Mouse (Mus musculus): ENCODE results near the gene Ccng2.

Gene Ccng2

DNA sequence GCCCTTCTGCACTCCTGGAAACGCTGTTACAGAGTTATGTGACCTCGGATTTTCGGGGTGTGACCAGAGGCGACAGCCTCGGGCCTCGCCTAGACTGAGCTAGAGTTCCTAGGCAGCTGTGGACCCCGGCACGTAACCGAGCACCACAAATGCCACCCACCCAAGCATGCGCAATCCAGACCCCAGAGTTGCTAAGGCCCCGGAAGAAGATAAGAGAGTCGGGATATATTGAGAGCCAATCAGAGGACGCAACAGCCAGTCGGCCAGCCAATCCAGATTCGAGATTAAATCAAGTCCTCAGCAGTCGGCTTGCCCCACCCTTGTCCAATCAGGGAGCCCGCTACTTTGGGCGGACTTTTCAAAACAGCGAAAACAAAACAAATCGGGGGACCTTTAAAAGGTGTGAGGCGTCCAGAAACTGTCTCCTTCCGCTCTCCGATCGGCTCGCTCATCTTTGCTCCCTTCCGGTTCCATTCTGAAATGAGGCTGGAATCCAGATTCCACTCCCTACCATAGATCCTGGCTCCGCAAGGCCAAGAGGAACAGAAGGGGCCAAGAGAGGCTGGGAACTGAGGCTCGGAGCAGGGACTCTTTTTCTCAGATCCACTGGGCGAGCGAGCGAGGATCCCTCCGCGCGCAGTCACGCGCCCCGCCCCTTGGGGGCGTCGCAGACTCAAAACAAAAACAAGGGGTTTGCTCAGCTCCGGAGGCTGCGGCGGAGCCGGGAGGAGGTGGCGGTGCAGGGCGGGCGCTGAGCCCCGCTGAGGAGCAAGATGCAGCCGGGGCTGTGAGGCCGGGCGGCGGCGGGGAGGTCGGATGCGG lies at the start of gene Ccng2:
Gene Ccng2, plus strand, starts transcription at position 375 of the 822 bp plus-strand sequence.
- peak; percentile 93 to 99 for DNase-seq

DNA sequence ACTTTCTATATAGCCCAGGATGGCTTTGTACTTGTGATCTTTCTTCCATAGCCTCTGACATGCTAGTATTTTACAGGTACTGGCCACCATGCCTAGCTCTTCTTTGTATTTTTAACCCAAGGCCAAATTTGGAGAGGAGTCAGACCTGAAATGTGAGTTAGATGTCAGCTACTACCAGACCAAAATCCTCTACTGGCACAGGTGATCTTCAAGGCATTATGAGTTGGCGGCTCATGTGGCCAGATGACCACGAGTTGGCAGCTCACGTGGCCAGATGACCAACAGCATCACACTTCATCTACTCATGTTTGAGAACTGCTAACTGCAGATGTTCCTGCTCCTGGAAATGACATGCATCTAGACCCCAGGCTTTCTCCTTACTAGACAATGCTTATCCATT lies 48.7 kb upstream of the Ccng2 start:
- no peak for DNase-seq

GRCm38 (mm10) chr5:93221661-93222060 lies 45.4 kb upstream of the Ccng2 start:
- DNase-seq: no peak

DNA sequence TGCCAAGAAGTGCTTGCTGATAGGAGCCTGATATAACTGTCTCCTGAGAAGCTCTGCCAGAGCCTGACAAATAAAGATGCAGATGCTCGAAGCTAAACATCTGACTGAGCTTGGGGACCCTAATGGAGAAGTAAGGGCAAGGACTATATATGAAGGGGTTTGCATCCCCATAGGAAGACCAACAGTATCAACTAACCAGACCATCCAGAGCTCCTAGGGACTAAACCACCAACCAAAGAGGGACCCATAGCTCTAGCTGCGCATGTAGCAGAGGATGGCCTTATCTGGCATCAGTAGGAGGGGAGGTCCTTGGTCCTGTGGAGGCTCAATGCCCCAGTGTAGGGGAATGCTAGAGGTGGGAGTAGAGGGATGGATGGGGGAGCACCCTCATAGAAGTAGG lies 42.5 kb upstream of the Ccng2 start:
- no peak for DNase-seq

GRCm38 (mm10) chr5:93227157-93227556 lies 39.9 kb upstream of the Ccng2 start:
- DNase-seq: no peak

DNA sequence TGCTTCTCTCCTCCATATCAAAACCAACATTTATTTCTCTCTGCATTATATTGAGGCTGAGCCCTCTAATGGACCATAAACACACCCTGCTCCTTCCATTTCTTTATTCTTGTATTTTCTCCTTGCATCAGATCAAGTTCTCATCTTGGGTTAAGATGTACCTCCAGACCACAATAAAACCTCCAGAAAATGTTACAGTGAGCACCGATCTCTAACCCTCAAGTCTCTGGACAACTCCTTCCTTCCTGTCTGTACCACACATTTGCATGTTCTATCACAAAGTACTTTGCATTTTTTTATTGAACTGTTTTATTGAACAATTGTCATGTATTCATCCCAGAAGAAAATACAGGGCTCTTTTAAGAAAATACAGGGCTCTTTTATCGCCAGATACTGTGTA lies 37.5 kb upstream of the Ccng2 start:
- DNase-seq: no peak

GRCm38 (mm10) chr5:93231721-93232120 lies 35.3 kb upstream of the Ccng2 start:
- DNase-seq: no peak

DNA sequence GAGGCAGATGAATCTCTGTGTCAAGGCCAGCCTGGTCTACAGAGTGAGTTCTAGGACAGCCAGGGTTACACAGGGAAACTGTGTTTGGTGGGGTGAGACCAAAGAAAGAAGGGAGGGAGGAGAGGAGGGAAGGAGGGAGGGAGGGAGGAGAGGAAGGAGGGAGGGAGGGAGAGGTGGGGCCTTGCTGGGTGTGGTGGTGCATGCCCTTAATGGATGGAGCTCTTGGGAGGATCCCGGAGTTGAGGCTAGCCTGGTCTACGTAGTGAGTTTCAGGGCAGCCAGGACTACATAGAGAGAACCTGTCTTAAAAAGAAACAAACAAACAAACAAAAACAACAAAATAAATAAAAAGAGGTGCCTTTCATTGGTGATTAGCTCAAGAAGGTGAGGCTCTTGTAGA lies 34.2 kb upstream of the Ccng2 start:
- DNase-seq: no peak

DNA sequence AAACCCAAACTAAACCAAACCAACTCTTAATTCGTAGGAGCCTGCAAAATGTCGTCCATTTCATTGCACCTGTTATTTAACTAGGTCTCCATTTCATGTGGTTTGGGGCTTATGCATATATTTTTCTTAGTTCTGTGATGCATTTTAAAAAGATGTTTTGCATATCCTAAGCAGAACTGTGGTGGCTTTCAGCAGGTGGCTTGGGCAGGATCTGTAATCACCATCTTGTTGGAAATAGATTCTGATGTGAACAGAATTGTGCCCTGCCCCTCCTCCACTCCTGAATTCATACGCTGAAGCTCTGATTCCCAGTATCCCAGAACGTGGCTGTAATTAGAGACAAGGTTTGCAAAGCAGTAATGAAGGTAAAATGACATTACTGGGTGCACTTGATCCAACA lies 32.9 kb upstream of the Ccng2 start:
- DNase-seq: no peak

DNA sequence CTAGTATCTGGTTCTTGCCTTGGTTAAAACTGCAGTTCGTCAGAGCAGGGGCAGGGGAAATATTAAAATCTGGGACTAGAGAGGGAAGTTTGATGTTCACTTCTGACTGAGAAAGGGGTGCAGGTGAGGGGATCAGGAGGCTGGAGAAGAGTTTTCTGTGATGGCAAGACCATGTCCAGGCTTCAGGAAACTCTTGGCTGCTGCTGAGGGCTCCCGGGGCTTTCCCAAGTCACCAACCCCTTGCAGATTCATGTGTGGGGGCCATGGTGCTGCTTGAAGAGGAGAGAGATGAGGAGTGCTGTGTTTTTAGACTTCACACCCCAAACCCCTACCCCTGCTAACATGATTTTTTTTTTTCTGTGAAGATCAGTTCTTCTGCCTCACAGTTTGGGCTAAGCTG lies 32.5 kb upstream of the Ccng2 start:
- no peak for DNase-seq

GRCm38 (mm10) chr5:93235888-93236287 lies 31.2 kb upstream of the Ccng2 start:
- no peak for DNase-seq

GRCm38 (mm10) chr5:93236541-93236940 lies 30.5 kb upstream of the Ccng2 start:
- DNase-seq: no peak

- peak in 1 of 2 experiments; percentile 22 for DNase-seq
These were observed 27.2 kb upstream of the Ccng2 start for GRCm38 (mm10) chr5:93239590-93240544.

DNA sequence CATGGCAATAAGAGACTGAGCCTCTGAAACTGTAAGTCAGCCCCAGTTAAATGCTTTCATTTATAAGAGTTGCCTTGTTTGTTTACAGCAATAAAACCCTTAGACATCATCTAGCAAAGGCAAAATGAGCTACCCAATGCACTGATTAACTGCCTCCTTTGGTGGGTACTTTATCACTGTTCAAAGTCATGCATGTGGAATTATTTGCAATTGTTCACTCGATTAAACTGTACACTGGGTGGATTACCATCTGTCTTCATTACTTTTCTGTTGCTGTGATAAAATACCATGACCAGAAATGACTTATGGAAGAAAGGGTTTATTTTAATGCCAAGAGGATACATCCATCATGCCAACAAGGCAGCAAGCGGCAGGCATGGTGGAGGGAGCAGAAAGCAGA lies 21.8 kb upstream of the Ccng2 start:
- no peak for DNase-seq

- no peak for DNase-seq
These were observed 17.0 kb upstream of the Ccng2 start for GRCm38 (mm10) chr5:93249940-93250578.

GRCm38 (mm10) chr5:93251001-93251760 lies 15.9 kb upstream of the Ccng2 start:
- no peak for DNase-seq

GRCm38 (mm10) chr5:93255759-93256265 lies 11.2 kb upstream of the Ccng2 start:
- no peak for DNase-seq

DNA sequence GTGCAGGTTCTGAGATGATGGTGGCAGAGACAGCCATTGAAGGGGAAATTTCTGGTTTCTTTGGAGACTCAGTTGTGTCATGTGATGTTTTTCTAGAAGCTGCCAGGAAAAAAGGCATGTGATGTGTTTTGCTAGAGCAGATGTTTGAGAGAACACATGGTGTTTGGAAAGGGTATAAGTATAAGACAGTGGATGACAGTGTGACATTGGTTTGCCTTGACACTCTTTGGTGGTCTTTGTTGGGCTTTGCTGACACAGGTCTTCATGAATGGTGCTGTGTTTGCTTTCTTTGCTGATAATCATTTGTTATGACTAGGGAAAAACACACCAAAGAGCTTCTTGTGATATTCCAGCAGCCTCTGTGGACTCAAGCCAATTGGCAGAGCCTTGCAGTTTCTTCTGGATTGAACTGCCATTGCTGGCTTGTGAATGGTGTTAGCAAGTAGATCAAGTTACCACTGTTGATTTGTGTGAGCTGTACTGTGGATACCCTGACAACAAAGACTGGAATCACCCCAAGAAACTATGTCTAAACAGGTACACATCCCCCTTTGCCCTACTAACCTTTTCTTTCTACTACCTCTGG lies 10.1 kb upstream of the Ccng2 start:
- DNase-seq: no peak

- DNase-seq: no peak
These were observed 7.7 kb upstream of the Ccng2 start for GRCm38 (mm10) chr5:93259349-93259748.

DNA sequence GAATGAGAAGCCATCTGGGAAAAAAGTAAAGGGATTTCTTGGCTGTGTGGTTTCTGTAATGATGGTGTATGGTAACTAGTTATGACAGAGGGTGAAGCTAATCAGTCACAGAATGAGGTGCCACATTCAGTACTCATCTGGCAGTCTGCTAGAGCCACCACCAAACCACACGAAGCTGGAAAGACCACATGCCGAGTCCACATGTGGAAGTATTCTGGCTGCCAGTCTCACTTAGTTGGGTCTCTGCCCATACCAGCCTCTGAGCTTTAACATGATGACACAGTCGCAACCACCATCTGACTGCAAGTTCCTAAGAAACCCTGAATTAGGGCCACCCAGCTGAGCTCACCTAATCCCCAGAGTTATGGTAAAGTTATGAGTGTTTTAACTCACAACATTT lies 6.1 kb upstream of the Ccng2 start:
- DNase-seq: no peak

- DNase-seq: no peak
These were observed 4.3 kb upstream of the Ccng2 start for GRCm38 (mm10) chr5:93262751-93263150.

All from thymus, adult 18-20 months (tissue).